Mouse (Mus musculus): ENCODE results near the gene Spesp1.

Spesp1 gene

DNA sequence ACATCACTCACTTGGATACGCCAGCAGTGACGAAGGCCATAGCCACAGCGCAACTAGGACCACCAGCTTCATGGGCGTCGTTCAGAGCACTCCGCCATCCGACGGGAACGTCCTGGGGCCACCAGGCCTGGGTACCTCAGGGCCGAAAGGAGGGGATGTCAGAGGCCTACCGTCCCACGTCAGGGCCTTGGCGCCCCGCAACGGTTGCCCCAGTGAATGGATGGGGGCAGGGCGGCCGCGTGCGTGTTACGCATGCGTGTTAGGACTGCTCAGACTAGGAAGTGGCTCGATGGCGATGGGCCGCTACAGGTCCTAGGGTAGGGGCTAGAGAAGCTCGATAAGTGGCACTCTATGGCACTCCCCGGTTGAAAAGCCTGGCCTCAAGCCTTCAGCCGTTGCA lies at the start of gene Spesp1:
Gene Spesp1 (minus strand): TSS at position 218 of the 400 bp plus-strand sequence.
- no peak for DNase-seq

DNA sequence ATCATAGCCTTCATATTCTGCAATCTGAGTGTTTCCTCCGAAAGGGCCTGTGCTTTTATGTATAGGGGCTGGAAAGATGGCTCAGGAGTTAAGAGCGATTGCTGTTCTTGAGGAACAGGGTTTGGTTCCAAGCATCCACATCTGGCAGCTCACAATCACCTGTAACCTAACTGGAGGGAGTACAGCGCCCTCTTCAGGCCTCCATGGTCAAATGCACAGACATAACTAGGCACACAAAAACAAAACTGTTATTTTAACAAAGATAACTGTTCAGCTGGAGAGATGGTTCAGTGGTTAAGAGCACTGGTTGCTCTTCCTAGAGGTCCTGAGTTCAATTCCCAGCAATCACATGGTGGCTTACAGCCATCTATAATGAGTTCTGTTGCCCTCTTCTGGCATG lies 44.0 kb upstream of the Spesp1 start:
- DNase-seq = no peak

DNA sequence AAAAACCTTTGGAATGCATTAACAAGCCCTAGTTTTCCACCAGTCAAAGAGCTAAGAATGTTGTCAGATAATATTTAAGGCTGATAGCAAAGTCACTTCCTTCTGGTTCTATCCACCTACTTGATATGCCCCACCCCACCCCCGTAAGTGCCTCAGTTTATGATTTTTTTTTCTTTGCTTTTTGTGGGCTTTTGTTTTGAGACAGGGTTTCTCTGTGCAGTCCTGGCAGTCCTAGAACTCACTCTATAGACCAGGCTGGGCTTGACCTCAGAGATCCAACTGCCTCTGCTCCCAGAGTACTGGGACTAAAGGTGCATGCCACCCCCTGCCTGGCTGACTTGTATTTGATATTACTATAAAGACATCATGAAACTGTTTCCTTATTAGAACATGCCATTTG lies 41.8 kb upstream of the Spesp1 start:
- DNase-seq = no peak

DNA sequence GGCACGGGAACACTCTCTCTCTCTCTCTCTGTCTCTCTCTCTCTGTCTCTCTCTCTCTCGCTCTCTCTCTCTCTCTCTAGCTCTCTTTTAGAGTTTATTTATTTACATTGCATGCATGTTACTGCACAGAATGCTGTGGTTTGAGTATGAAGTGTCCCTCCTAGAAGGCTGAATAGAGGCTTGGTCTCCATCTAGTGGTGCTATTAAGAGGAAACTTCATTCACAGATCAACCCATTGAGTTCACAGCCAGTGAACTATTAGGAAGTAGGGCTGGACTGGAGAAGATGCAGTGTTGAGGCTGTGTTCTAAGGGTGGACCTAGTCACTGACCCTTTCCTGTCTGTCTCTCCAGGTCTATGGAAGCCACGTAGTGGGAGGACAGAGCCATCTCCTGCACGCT lies 36.7 kb upstream of the Spesp1 start:
- DNase-seq = no peak

DNA sequence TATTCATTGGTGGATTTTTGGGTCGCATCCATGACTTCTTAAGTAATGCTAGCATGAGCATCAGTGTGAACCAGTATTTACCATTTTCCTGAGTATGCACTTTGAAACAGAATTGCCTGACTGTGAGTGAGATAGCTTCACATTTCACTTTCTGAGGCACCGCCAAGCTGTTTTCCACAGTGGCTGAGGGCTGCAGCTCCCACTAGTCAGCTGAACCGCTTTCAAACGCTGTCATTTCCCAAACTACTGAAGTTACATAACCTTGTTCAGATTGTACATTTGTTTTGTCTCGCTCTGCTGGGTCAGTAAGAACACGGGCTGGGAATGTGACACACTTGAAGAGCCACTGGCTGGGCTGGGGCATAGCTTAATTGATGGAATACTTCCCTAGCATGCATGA lies 33.5 kb upstream of the Spesp1 start:
- peak; percentile 44 for DNase-seq

DNA sequence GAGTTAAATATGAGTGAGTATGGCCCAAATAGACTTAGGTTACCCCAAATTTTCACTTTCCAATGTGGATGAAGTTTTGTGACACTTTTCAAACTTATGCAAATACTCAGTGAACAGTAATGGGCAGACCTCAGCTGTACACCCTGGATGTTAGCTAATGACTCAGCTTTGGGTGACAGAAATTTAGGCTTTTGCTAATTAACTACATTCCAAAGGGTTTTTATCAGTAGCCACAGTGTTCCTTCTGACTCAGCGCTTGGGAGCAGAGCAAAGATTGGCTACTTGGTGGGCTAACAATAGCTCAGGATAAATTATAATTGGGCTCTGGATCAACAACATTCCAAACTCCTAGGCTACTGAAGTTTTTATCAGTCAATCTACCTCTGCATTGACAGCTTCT lies 14.9 kb upstream of the Spesp1 start:
- DNase-seq = no peak

DNA sequence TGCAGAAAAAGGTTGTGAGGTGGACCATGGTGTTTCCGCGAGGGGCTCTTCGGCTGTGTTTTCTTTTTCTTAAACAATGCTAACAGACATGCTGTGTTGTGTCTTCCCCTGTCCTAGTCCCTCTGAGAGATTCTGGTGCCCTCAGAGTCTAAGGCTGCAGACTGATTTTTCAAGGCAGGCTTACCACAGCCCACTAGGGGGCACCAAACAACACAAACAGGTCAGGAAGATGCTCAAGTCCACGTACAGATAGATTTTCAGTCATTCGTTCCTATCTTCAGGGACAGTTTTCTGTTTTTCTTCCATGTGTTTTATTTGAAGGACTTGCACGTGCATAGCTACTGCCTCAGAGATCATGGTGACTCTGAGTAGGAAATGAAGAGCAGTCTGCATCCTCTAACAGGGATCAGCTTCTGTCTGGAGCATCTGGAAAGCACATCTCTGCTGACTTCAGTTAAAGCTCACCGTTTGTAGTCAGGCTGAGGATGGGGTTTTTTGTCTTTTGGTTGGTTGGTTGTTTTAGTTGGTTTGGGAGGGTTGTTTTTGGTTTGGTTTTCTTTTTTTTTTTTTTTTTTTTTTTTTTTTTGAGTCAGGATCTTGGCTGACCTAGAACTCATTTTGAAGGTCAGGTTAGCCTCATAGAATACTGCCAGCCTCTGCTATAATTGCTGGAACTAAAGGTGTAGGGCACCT lies 13.1 kb upstream of the Spesp1 start:
- DNase-seq = peak; percentile 86

DNA sequence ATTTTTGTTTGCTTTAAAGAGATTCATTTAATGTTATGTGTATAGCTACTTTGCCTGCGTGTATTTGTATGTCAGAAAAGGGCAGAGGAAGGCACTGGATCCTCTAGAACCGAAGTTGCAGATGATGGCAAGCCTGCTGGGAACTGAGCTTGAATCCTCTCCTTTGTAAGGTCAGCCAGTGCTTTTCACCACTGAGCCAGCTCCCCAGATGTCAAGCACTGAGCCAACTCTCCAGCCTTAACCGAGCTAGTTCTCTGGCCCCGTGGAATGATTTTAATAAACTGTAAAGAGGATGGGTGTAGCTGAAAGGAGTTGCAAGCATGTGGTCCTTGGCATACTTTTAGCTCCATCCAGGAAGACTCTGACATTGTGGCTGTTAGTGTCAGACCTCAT lies 5.6 kb upstream of the Spesp1 start:
- no peak for DNase-seq

DNA sequence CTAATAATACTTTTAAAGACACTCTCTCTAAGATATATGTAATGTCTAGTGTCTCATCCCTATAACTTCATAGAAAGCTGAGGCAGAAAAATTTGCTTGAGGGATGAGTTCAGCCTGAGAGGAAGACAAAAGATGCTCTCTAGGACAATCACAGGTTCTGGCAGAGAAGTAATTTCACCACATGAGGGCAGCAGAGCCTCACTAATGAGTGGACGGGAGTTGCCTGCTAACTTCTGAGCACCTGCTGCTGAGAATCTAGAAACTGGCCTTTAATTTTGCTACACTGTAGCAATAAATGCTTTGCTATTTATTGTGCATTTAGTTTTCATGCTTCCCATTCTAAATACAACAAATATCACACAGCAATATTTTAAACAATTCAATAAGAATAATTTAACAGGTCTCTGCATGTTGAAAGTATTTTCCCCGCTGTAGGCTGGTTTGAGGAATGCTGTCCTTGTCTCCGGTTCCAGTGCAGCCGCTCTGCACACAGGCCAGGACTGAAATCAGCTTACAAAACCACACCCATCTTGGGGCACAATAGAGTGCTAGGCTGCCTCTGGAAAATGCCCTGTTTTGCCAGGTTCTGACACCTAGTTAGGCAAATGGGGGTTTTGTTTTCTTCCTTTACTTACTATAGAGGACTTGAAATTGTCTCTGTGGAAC lies 5.1 kb upstream of the Spesp1 start:
- DNase-seq = peak; percentile 72

DNA sequence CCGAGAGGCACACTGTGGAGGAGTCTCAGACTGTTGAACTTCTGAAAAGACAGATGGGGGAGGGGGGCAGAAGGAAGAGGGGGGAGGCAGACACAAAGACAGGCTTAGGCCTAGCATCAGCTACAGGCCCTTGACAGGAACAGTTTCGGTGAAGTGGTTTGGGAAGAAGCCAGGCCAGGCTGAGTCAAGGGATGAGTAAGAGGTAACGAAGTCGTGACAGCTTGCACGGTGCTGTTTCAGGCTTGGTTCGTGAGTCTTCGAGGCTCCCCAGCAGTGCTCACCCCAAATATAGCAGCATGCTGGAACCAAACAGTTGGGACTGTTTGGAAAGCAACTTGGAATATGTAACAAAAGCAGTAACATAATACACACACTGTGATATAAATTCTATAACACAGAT lies 2.3 kb upstream of the Spesp1 start:
- DNase-seq = no peak

DNA sequence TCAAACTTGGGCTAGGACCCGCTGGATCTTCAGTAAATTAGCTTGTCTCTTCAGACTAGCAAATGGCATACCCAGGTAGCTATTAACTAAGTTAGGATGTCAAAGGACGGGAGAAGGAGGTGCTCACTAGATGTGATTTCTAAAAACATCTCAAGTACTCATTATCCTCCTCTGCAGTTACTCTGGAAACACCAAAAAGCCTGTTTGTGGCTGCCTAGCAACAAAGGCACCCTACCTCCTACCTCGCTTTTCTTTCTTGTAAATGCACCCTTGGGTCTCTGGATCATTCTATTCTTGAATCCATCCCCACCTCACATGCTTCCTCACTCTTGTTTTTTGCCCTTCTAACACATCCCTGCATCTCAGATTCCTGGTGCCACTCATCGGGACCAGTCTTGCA lies 5.1 kb downstream of the Spesp1 start:
- no peak for DNase-seq

DNA sequence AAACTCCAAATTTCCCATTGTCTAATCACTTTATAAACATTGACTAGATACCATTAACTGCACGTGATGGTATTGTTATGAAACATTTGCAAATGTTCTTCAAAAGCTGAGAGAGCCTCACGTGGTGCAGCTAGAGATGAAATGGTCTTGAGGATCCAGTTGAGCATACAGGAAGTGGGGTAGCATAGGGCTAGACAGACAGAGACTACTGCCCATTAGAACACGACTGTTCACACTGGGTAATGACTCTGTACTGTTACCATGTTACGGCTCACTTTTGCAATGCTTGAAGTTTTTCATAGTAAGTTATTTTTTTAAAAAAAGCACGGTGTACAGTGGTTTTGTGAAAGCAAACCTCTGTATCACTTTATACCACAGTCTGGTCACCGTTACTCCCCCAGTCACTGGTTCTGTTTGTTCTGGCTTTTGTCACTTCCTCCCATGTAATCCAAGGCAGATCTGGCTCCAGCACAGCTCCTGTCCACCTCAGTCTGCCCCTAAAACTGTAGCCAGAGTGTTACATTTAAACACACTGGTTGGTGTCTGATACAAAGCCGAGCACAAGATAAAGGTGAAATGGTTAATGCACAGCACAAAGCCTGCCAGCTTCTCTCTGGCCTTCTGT lies 11.1 kb downstream of the Spesp1 start:
- no peak for DNase-seq

DNA sequence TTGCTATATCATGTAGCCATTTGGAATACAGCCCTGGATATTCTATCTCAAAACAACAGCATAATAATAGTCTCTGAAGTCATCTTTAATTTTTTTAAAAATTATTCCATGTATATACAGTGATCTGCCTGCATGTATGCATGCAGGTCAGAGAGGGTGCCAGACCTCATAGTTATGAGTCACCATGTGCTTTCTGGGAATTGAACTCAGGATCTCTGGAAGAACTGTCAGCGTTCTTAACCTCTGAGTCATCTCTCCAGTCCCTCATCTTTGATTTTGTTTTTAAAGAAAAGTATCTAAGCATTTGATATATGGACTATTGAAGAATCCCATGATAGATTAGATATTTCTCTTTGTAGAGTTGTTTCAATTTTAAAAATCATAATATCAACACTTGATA lies 12.8 kb downstream of the Spesp1 start:
- DNase-seq = no peak

DNA sequence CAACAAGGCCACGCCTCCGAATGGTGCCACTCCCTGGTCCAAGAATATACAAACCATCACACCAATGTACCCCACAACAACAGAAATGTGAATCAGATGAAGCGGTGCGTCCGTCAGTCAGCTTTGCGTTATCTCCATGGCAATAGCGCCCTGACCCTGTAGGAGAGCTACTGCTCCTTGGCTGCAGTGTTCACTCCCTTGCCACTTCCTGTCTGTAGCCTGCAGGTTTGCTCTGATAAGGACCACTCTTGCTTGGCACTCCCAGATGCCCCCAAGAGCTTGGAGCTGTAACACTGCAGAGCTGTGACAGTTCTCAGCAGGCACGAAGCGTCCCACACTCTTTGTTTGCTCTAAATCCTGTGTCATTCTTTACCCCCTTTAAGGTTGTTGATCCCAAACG lies 16.7 kb downstream of the Spesp1 start:
- no peak for DNase-seq

DNA sequence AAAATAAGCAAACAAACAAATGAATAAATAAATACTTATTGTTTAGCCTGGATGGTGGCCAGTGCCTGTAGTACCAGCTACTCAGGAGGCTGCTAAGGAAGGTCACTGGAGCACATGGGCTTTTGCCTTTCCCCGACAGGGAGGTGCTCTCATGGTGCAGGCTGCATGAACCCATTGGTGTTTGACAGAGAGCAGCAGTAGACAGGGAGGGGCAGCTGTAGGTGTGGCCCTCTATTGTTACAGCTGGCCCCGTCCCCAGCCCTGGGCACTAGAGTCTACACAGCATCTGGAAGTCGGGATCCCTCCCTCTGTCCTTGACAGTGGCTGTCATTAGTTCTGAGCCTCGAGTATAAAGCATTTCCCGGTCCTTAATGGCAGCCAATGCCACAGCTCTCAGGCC lies 18.4 kb downstream of the Spesp1 start:
- no peak for DNase-seq

DNA sequence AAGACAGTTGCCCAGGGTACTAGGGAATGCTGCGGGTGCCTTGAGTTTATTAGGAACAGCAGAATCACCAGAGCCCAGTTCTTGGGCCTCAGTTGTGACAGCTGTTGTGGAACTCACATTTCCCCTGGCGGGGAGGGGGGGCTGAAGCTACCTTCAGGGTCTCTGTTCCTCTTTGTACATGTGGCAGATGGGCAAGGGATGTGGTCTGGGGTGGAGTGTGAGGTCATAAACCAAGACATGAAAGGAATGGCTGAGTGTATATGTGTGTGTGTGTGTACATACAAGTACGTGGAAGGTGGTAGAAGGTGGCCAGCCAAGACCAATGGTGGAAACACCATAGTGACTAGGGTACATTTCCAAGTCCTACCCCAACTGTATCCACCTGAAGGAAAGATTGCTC lies 20.6 kb downstream of the Spesp1 start:
- DNase-seq = no peak

DNA sequence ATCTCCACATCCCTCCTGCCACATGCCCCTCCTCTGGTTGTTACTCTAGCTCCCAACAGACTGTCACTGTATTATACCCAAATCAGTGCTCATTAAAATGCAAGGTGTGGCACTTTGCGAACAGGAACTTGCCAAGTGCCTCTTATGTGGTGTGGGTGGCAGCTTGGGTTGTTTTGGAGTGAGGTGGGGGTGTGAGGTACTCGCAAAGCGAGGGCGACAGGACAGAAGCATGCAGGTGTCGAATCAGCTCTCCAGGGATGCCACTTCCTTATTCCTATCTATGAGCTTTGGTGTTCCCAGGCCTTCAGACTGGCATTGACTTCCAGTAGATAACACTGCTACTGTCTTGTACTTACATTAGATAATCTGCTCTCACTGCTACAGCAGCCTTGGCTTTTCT lies 21.0 kb downstream of the Spesp1 start:
- DNase-seq = no peak

DNA sequence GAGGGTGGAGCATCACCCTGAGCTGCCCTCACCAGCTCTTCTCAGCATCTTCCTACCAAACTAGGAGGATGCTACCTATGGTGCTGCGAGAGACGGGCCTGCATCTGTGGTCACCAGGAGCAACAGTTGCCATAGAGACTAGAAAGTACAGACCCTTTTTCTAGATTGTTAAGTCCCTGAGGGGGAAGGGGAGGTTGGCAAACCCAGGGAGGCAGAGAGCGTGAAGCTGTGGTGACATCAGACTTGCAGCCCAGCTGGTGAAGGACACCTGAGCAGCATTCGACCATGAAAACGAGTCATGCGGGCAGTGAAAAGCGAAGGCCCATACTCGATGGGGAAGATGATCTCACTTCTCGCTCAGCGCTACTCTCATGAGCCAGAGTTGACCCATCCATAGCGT lies 24.0 kb downstream of the Spesp1 start:
- no peak for DNase-seq

DNA sequence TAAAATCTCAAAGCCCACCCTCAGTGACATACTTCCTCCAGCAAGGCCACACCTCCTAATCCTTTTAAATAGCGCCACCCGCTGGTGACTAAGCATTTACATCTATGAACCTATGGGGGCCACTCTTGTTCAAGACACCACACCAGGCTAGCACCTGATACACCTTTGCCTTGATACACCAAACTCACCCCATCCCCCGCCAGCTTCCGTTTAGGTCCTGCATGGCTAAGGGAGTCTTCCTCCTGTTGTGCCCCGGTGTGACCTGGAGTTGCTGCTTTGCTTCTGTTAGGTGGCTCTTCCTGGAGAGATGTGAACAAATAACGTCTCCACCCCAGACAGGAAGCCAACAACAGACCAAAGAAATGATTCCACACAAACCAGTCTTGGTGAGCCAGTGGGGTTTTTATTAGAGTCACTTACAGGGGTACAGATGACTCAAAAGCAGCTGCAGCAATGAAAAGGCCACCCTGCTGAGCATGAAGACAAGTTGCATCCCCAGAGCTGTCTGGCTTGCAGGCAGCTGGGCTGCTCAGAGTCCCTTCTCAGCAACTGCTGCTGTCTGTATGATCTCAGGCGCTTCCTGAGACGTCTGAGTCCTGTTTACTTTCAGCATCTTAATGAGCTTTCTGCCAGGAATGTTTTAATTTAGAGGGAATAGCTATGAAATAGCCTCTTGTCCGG lies 26.0 kb downstream of the Spesp1 start:
- no peak for DNase-seq

DNA sequence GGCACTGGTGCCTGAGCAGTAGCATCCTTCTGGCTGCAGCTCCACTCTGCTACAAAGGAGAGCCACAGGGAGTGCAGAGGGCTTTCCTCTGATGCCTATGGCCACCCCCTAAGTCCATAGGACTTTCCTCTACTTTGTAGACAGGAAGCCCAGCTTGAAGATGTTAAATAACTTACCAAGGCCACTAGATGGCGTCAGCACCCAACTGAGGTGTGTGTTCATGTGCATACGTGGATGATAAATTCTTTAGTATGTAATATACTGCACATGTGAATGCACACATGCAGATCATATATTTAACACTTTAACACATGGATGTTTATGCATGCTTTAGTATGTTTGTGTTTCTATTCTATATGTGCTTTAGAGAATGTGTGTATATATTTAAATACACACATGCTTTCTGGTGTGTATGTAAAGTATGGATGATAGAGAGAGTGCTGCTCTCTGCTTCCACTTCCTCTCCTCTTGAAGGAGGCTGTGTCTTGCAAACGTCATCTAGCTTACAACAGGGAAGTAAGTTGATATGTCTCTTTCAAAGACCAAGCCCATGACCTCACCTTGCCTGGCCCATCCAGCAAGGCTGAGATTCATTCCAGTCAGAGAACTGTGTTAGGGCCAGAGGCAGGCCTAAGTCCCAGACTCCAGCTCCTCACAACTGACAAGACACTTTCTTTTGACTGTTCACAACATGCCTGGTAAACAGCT lies 28.1 kb downstream of the Spesp1 start:
- DNase-seq = no peak

DNA sequence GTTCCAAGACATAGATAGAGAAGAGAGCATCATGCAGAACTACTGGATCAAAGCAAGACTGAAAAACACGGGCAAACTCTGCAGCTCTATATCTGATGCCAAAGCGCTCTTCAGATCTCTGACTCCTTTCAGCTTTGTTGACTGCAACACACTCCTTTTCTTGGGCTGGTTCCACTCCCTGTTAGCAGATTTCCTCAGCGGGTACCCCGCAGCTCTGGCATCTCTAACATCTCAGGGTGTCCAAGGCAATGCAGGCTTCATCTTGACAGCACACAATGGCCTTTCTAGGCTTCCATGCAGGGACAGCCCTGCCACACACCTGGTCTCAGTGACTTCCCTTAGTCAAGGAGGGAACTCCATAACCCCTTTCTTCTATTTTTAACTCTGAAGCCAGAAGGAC lies 31.7 kb downstream of the Spesp1 start:
- no peak for DNase-seq

DNA sequence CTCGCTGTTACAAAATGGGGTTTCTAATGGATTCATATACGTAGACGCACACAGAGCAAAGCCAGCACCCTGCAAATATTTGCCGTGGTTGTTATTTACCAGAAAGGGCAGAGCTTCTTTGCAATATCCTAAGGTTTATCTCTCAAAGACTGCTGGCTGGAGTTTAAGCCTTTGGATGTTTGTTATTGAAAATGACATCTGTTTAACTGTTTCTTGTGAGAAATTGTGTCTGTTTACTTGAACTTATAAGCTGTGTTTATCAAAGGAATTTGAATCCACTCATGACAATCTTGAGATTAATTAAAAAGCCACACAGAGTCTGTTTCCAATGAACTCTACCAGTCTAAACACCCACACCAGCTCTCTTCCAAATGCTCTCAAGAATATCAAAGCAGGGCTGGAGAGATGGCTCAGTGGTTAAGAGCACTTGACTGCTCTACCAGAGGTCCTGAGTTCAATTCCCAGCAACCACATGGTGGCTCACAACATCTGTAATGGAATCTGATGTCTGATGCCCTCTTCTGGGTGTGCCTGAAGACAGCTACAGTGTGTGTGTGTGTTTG lies 35.5 kb downstream of the Spesp1 start:
- DNase-seq = no peak
